Mouse (Mus musculus): Measurements from ENCODE around the gene Naa38. TPM values are rescaled to one million over a fixed set of nuclear protein-coding genes. Genes with fewer than 3 reads are reported as not detected.
A peak's percentile ranks its signal among the peaks of the same experiment; 100 is the strongest.
"Not testable (repeated sequence)": the region's sequence is repeated elsewhere in the genome, so short reads cannot be mapped to it uniquely, and the experiment has no call there.

Gene Naa38
- total RNA-seq, 2 experiments from 2014 or later, result 85.4 to 91.7 TPM

DNA sequence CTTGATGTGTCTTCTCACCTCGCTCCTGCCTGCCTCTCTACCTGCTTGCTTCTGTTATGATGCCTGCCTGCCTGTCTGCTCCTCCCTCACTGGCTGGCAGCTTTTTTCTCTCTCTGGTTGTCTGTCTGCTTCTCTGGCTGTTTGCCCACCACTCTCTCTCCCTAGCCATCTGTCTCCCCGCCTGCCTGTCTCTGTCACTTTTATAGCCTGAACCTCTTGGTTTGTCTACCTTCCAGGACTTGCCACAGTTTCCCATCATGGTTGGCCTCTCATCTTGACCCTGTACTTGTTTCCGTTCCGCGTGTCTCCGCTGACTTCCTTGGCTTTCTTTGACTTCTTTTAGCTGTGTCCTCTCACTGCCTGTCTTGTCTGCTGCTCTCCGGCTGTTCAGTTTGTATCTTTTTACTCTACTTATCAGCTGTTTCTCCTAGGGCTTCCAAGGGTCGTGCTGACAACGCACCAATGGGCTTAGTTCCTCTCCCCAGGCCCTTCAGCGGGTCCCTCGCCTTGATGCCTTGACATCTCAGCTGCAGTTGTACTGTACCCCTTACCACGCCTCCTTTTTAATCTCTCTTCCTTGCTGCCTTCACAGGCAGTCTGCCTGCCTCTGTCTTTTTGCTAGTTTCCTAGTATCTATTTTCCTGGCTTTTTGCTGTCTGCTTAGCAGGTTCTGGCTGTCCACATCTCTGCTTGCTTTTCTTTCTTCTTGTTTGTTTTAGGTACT lies 23.1 kb upstream of the Naa38 start:
- intact Hi-C loops (cut with DNase I), result no loop called here

GRCm38 (mm10) chr11:69372780-69373170 lies 22.5 kb upstream of the Naa38 start:
- intact Hi-C loops (cut with DNase I), result no loop called here
- DNase-seq, result no peak

More for the DNA sequence above, 23.1 kb upstream of the Naa38 start:
- no peak for DNase-seq

DNA sequence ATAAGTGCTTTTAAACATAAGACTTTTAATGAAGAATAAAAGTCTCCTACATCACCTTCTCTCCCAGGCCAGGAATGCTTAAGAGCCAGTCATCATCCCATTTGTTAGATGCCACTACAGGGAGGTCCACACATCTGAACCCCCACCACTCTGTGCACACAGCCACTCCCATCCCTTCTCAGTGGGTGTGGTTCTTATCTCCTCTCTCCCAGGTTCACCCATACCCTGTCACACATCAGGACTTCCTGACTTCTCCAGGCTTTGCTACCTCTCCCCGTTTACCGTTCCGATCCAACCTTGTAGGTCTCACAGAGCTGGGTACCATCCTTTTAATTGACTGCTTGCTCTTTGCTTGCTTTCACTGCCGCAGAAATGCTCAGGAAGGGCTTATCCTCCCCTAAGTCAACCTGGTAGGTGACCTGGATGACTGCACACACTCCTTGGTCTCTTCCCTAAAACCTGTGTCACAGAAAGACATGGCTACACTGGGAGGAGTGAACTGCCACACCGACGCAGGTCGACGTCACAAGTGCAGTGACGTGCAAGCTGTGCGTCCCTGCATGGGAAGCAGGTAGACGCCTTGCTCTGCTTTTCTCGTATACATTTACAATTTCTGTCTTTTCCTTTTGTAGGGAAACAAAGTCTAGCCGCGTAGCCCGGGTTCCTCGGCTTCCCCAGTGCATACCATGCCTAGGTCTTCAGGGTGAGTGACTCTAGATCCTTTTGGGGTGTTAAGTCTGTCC lies 21.9 kb upstream of the Naa38 start:
- intact Hi-C loops (cut with DNase I), result no loop called here
- no peak for DNase-seq

- intact Hi-C loops (cut with DNase I), result no loop called here
These were observed 19.6 kb upstream of the Naa38 start for GRCm38 (mm10) chr11:69375646-69376045.

GRCm38 (mm10) chr11:69377766-69378165 lies 17.5 kb upstream of the Naa38 start:
- DNase-seq, result no peak
- intact Hi-C loops (cut with DNase I), result no loop called here

More at GRCm38 (mm10) chr11:69375646-69376045, 19.6 kb upstream of the Naa38 start:
- no peak for DNase-seq

DNA sequence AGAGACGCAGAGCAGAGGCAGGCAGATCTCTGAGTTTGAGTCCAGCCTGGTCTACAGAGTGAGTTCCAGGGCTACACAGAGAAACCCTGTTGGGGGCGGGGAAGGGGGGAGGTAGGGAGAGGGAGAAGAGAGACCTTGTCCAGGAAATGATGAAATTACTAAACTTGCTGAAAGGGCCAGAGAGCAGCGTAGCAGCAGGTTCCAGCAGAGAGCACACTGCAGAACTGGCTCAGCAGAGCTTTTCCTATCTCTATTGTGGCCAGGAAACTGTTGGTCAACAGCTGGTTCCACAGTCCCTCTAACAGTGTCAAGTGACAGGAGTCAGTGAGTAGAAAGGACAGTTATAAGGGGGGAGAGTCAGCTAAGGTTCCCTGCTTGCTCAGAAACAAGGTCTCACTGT lies 15.7 kb upstream of the Naa38 start:
- intact Hi-C loops (cut with DNase I), result no loop called here
- no peak for DNase-seq

- no peak for DNase-seq
- intact Hi-C loops (cut with DNase I), result no loop called here
These were observed 13.9 kb upstream of the Naa38 start for GRCm38 (mm10) chr11:69381356-69381755.

GRCm38 (mm10) chr11:69382478-69383105 lies 12.7 kb upstream of the Naa38 start:
- no peak for DNase-seq
- intact Hi-C loops (cut with DNase I), result no loop called here

- intact Hi-C loops (cut with DNase I), result loop anchor here (5.0 kb wide), 1 partner anchor 193 kb away; no protein-coding TSS in a partner anchor
- DNase-seq, result no peak
These were observed 10.3 kb upstream of the Naa38 start for GRCm38 (mm10) chr11:69384979-69385378.

- intact Hi-C loops (cut with DNase I), result loop anchor here (1.0 to 5.0 kb wide), 2 partner anchors 114 to 194 kb away; no protein-coding TSS in a partner anchor
- no peak for DNase-seq
These were observed 8.5 kb upstream of the Naa38 start for GRCm38 (mm10) chr11:69386758-69387157.

GRCm38 (mm10) chr11:69388680-69389079 lies 6.6 kb upstream of the Naa38 start:
- intact Hi-C loops (cut with DNase I), result loop anchor here (2.0 to 5.0 kb wide), 2 partner anchors 24 to 196 kb away; no protein-coding TSS in a partner anchor
- DNase-seq, result no peak

DNA sequence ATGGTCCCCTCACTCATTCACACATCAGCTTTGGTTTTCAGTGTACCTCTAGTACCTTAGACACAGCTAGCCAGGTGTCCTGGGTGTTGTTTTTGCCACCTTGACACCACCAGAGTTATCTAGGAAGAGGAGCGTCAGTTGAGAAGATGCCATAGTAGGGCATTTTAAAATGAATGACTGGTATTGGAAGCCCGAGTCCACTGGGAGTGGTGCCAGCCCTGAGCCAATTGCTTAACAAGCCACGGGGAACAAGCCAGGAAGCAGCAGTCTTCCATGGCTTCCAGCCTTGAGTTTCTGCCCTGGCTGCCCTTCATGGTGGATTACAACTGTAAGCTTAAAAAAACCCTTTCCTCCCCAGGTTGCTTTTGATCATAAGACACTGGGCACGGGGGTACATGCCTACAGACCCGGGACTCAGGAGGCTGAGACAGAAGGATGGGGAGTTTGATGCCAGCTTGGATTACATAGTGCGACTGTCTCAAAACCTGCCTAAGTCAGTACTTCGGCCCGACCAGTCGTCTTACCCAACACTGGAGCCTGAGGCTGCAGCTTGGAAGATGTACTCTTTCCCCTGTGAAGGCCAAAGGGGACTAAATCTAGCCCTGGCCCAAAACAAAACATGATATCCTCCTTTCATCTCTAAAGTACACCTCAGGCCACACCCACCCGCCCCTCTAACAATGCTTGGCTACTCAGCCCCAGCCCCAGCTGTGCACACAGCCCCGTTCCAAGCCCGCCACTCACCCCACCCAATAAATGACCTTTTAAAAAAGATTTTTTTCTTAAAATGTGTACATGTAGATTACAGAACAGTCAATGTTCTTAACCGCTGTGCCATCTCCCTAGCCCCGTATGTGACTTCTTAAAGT lies 5.5 kb upstream of the Naa38 start:
- DNase-seq, result peak; percentile 48 to 53
- intact Hi-C loops (cut with DNase I), result loop anchor here (1.0 to 5.0 kb wide), 4 partner anchors 25 to 197 kb away; no protein-coding TSS in a partner anchor

DNA sequence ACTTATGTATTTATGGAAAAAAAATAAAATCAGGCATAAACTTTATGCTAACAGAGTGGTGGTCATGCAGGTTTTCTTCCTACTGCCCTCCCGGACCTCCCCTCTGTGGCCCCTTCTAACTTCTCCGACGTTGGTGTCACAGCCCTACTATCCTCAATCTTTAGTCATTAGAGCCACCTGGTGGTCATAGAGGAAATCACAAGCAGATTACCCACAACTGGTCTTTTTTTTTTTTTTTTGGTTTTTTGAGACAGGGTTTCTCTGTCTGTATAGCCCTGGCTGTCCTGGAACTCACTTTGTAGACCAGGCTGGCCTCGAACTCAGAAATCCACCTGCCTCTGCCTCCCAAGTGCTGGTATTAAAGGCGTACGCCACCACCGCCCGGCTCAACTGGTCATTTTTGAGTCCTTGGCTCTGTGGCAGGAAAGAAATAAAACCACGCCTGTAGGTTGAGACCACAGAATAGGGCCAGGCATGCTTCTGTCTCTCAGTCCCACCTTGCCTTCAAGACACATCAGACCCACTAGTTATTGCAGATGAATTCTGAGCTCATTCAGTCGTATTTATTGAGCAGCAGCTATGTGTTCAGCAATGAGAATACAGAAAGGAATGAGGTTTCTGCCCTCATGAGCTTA lies 4.8 kb upstream of the Naa38 start:
- peak; percentile 52 to 82 for DNase-seq
- intact Hi-C loops (cut with DNase I), result loop anchor here (1.0 to 2.0 kb wide), 2 partner anchors 58 to 122 kb away; no protein-coding TSS in a partner anchor

GRCm38 (mm10) chr11:69394591-69395167 lies 608 bp upstream of the Naa38 start:
- peak; percentile 18 to 24 for DNase-seq

DNA sequence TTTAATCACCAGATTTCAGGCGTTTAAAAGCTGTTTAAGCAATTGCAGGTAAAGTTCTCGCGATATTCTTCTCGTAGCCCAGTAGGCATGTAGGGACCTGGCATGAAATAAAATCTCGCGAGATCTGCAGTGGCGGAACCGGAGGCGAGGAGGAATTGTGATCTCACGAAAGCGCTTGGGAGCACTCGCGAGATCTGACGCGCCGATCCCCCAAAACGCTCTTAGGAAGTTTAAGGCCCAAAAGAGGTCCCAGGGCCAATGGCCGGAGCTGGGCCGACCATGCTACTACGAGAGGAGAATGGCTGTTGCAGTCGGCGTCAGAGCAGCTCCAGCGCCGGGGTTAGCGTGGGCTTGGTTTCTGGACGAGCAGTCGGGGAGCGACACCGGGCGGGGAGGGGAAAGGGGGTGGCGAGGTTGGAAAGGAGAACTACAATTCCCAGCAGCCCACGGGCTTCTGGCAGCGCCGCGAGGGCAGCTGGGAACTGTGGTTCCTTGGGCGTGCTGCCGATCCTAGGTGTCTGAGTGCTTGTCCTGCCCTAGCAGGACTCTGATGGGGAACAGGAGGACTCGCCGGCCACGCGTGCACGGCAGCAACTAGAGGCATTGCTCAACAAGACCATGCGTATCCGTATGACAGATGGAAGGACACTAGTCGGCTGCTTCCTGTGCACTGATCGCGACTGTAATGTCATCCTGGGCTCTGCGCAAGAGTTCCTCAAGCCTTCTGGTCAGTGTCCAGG lies 517 bp downstream of the Naa38 start:
- intact Hi-C loops (cut with DNase I), result loop anchor here (2.0 kb wide), 1 partner anchor 15 kb away; no protein-coding TSS in a partner anchor
- DNase-seq, result peak; percentile 91 to 94

More at GRCm38 (mm10) chr11:69394591-69395167, 608 bp upstream of the Naa38 start:
- intact Hi-C loops (cut with DNase I), result not testable (repeated sequence)

GRCm38 (mm10) chr11:69396772-69397171 lies 1.5 kb downstream of the Naa38 start:
- DNase-seq, result peak; percentile 67 to 74
- intact Hi-C loops (cut with DNase I), result loop anchor here (2.0 kb wide), 1 partner anchor 14 kb away; no protein-coding TSS in a partner anchor

GRCm38 (mm10) chr11:69397581-69398057 lies 2.3 kb downstream of the Naa38 start:
- intact Hi-C loops (cut with DNase I), result loop anchor here (2.0 kb wide), 2 partner anchors 13 to 21 kb away; no protein-coding TSS in a partner anchor
- DNase-seq, result peak; percentile 36 to 38

GRCm38 (mm10) chr11:69398059-69398458 lies 2.8 kb downstream of the Naa38 start, which contains the start of gene Tmem88:
Gene Tmem88 (minus strand): TSS chr11:69398234.
- intact Hi-C loops (cut with DNase I), result loop anchor here (2.0 kb wide), 1 partner anchor 21 kb away; no protein-coding TSS in a partner anchor
- peak; percentile 69 to 75 for DNase-seq

Measured in heart, postnatal 14 days (tissue).